Mouse (Mus musculus) lung, adult 2 months (tissue): ENCODE data around the gene Sdk1. TPM values are rescaled to one million over a fixed set of nuclear protein-coding genes. Genes with fewer than 3 reads are reported as not detected.

Experiments used
- DNase-seq: peaks from one replicate; pipeline ENCODE4 v3.0.0; 2022
- H3K4me1 ChIP-seq: fragments of 200-500 bp; 2 replicates; pipeline ENCODE4 v1.6.1; 2011; ENCODE audit warnings: low read length; ENCODE audit not compliant: control insufficient read depth, insufficient read depth
- H3K4me3 ChIP-seq: fragments of 200-500 bp; replicated peaks from 2 replicates; pipeline ENCODE3; 2011; ENCODE audit warnings: low read depth, mild to moderate bottlenecking, control low read depth, low read length; ENCODE audit errors: extremely low read depth
- CTCF ChIP-seq: fragments of 200-500 bp; IDR thresholded peaks from 2 replicates; pipeline ENCODE4 v1.5.1; 2011; ENCODE audit warnings: mild to moderate bottlenecking, low read length, control low read depth; ENCODE audit not compliant: insufficient read depth
- POLR2A ChIP-seq: fragments of 200-500 bp; IDR thresholded peaks from 2 replicates; pipeline ENCODE4 v1.6.1; 2011; ENCODE audit warnings: low read depth, mild to moderate bottlenecking, control low read depth, low read length, borderline replicate concordance; ENCODE audit errors: extremely low read depth
- WGBS: fragments of 180-500 bp; shearing (Covaris S2); methylation state at CpG from one replicate; pipeline ENCODE4 v1.1.7; 2018; 5-methylcytosine and 5-hydroxymethylcytosine counted together
- polyA plus RNA-seq: library from polyadenylated mRNA; depleted of rRNA; stranded (reverse); fragments of >200 nt; gene quantifications from 2 replicates; pipeline ENCODE4 v1.2.3, GENCODE M21; 2012

The Sdk1 gene
- polyA plus RNA-seq, 1 experiment: 1.8 TPM

DNA sequence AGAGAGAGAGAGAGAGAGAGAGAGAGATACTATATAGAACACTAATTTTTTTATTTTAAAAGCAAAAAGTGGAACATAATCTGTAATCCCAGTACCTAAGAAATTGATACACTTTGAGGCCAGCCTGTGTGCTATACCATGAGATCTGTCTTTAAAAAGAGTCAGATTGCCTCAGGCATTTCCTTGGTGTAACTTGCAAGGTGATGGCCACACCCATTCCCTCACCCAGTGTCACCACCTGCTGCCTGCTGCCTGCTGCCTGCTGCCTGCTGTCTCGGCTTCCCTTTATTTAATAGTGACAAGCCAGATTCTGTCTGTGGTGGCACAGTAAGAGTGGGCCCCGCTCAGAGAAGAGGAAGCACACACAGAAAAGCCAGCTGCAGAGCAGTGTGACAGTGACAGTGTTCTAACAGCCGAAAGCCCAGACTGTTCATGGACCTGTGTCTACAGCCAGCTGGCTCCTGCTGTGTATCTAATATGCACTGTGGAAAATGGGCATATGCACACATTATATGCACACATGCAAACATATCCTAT, 642.9 kb downstream of the Sdk1 start:
- 55% methylated on average over 3 of the region's 3 CpGs for WGBS
- no peak for TF ChIP-seq POLR2A
- TF ChIP-seq CTCF: no peak
- no peak overlapping the region for H3K4me3 ChIP-seq
- no peak for DNase-seq
- no peaks in the 10 kb centered on the region for H3K4me1 ChIP-seq

DNA sequence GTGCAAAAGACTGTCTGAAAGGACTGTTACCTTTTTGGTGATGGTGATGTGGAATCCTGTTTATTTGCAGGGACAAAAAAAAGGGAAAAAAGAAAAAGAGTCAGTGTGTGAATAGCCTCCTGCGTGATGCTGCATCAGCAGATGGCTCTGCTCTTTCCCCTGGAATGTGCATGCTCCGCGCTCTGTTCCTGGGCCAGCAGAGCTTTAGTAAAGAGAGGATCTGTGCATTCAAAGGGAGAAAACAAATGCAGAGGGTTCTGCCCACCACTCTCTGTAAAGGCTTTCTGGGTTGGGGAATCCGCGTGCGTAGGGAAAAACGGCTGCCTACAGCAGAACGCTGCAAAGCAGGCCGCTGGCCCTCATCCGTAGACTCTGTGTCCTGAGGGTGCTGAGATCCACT, 644.7 kb downstream of the Sdk1 start:
- no peak for DNase-seq
- 85% methylated on average over 10 of the region's 10 CpGs for WGBS
- no peak for TF ChIP-seq CTCF
- TF ChIP-seq POLR2A: no peak
- H3K4me3 ChIP-seq: no peak overlapping the region
- H3K4me1 ChIP-seq: no peaks in the 10 kb centered on the region

DNA sequence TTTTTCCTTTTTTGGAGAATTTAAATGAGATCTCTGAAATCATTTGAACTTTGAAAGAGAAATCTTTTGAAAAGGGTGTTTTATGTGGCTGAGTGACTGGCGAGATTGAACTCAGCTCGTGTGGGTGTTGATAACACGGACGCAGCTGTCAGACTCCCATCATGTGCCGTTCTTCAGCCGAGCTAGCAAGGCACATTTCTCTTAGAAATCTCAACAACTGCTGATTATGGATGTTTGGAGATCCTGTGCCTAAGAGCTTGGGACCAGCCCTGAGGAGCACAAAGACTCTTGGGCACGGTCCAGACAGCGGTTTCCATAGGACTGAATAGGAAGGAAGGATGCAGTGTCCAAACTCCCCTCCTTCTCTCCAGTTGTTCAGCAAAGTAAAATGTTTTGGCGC, 648.5 kb downstream of the Sdk1 start:
- TF ChIP-seq POLR2A: no peak
- no peak for TF ChIP-seq CTCF

DNA sequence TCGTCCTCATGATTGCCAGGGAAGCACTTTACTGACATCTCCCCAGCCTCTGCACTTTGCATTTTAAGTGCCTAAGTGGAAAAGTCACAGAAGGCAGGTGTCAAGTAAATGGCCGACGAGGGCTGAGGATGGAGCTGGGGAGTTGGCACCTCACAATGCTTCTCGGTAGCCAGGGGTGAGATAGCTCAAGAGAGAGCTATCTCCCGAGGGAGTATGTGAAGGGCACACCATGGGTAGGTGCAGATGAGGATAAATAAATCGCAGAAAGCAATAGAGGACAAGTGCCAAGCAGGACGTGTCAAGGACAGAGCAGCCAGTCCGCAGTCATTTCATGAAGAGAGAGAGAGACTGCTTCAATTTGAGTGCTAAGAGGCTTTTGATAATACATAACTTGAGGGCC, 655.1 kb downstream of the Sdk1 start:
- WGBS: 70% methylated on average over 8 of the region's 8 CpGs
- Histone ChIP-seq H3K4me1 (no peaks in the 10 kb centered on the region), H3K4me3 (no peak overlapping the region)
- TF ChIP-seq POLR2A: no peak
- TF ChIP-seq CTCF: no peak
- DNase-seq: no peak

More for the DNA sequence above, 648.5 kb downstream of the Sdk1 start:
- 41% methylated on average over 9 of the region's 9 CpGs for WGBS
- H3K4me1 ChIP-seq: no peaks in the 10 kb centered on the region
- no peak overlapping the region for H3K4me3 ChIP-seq
- DNase-seq: no peak

DNA sequence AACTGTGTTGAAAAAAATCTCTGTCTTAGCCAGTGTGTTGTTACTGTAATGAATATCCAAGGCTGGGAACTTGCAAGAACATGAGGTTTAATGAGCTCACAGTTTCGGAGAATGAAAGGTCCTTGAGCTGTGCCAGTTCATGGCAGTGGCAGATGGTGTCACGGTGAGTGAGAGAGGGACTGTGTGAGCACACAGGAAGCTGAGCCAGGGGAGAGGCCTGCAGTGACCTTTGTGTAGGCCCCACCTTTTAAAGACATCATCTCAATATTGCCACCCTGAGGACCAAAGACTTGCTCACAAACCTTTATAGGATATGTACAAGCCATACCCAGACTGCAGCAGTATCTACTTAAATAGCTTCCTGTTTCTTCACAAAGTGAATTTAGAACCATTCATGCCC, 656.2 kb downstream of the Sdk1 start:
- TF ChIP-seq POLR2A (no peak), CTCF (no peak)
- no peaks in the 10 kb centered on the region for H3K4me1 ChIP-seq
- WGBS: 55% methylated on average over 2 of the region's 2 CpGs
- no peak for DNase-seq
- H3K4me3 ChIP-seq: no peak overlapping the region

DNA sequence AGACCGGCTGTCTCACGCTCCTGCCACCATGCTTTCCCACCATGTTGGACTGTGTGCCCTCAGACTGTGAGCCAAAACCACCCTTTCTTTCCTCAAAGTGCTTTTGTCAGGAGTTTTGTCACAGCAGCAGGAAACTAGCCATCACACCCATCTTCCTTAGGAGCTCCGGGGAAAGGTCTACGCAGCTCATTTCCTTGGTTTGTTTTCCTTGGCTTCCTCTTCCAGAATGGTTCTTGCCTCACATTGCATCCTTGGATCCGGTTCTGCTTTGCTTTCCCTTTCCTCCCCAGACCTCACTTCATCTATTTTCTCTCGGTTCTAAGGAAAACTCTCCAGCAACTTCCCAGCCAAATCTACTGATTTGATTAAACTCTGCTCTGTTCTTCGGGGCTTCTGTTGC, 658.5 kb downstream of the Sdk1 start:
- no peak for DNase-seq
- 56% methylated on average over 7 of the region's 7 CpGs for WGBS
- no peak overlapping the region for H3K4me3 ChIP-seq

DNA sequence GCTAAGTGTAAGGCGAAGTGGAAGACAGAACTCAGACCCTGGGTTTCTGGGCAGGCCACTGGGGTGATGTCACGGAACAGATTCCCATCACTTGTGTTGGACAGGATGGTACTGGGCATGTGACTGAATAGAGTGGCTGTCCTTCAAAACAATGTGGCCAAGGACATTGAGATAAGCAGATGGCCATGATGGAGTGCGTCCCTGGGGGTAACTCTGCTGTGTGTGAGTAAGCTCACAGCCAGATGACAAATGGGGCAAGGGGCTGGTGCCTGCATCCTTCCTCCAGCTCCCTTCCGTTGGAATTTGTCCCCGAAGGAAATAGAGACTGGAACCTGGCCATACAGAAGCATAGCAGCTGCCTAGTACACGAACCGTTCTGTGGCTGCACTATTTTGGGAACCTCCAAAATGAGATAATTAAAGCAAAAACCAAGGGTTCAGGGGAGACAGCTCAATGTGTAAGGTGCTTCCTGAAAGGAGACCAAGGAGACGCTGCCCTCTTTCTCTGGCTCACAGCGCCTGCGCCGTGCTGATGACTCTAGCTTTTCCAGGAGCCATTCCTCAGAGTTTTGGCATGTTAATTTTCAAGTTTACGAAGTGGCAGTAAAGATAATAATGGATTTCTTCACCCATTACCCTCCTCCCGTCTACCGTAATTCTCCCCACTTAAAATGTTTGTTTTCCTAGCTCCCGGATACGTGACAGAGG, 661.4 kb downstream of the Sdk1 start:
- Histone ChIP-seq H3K4me3 (no peak overlapping the region), H3K4me1 (no peaks in the 10 kb centered on the region)
- no peak for DNase-seq
- TF ChIP-seq POLR2A: no peak
- no peak for TF ChIP-seq CTCF
- WGBS: 29% methylated on average over 16 of the region's 16 CpGs

More for the DNA sequence above, 658.5 kb downstream of the Sdk1 start:
- no peak for TF ChIP-seq CTCF
- no peak for TF ChIP-seq POLR2A
- H3K4me1 ChIP-seq: no peaks in the 10 kb centered on the region

DNA sequence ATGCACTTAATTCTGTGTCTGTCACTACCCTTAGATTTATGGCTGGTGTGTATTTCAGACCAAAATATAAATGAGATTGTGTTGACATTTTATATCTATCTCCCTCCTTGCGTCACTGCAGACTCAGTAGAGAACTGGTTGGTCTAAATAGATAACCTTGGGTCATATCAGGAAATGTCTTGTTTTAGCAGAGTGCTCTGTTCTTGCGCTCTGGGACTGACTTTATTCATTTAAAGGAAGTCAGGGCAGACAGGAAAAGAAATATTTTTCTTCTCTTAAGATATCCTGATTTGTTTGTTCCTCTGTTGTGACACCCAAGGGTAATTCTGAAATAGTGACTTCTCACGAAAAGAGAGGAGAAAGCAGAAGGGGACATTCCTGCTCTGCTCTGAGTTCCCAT, 669.2 kb downstream of the Sdk1 start:
- no peaks in the 10 kb centered on the region for H3K4me1 ChIP-seq
- 37% methylated on average over 3 of the region's 3 CpGs for WGBS
- no peak overlapping the region for H3K4me3 ChIP-seq
- TF ChIP-seq POLR2A (no peak), CTCF (no peak)
- DNase-seq: no peak

DNA sequence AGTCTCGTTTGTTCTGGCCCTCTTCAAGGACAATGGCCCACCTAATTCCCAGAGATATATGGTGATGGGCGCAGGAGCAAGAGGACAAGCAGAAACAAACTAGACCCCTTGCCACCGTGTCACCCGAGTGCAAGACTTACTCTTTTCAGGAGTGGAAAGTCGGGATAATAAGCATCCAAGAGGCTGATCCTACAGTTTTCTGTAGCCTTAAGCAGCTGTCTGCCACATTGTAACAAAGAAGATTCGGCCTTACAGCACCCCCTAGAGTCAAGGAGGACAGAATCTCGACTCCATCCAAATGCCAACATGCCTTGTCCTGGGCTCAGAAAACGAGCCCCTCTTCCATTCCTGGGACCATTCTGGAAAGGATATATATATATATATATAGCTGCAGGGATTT, 669.6 kb downstream of the Sdk1 start:
- Histone ChIP-seq H3K4me3 (no peak overlapping the region), H3K4me1 (no peaks in the 10 kb centered on the region)
- no peak for DNase-seq
- TF ChIP-seq POLR2A (no peak), CTCF (no peak)
- WGBS: 46% methylated on average over 8 of the region's 8 CpGs

DNA sequence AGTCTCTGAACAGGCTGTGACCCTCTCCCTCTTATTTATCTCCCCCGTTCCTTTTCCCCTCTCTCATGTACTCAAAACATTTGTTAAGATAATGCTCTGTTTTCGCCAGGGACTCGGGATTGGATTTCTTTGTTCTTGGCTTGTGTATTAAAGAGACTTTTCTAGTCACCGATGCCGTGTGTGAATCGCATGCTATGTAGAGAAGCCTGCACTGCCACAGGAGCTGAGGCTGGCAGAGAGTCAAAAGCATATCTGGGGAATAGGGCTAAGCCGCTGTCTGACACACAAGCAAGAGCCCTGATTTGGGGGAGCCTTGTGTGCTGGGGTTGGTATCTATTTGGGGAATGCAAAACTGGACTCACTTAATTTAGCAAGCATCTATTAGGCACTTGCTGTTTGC, 671.6 kb downstream of the Sdk1 start:
- no peak overlapping the region for H3K4me3 ChIP-seq
- TF ChIP-seq POLR2A: no peak
- TF ChIP-seq CTCF: no peak
- no peak for DNase-seq
- 71% methylated on average over 7 of the region's 7 CpGs for WGBS
- no peaks in the 10 kb centered on the region for H3K4me1 ChIP-seq
